Mouse (Mus musculus) sigmoid colon, adult 10 weeks (tissue): ENCODE measurements around the gene Npm1. TPM values are rescaled to one million over a fixed set of nuclear protein-coding genes. Genes with fewer than 3 reads are reported as not detected.

ENCODE experiments used
- polyA plus RNA-seq: library from polyadenylated mRNA; stranded (reverse); fragments of 350-450 nt; fragmentation: Illumina TruSeq; extraction: RNeasy Lipid Tissue Mini Kit (QIAGEN cat#74804); gene quantifications from one replicate; pipeline ENCODE4 v1.2.3, GENCODE M21; 2014; ENCODE audit warnings: low read depth, low replicate concordance

The Npm1 gene
- polyA plus RNA-seq, result 1,708 TPM

DNA sequence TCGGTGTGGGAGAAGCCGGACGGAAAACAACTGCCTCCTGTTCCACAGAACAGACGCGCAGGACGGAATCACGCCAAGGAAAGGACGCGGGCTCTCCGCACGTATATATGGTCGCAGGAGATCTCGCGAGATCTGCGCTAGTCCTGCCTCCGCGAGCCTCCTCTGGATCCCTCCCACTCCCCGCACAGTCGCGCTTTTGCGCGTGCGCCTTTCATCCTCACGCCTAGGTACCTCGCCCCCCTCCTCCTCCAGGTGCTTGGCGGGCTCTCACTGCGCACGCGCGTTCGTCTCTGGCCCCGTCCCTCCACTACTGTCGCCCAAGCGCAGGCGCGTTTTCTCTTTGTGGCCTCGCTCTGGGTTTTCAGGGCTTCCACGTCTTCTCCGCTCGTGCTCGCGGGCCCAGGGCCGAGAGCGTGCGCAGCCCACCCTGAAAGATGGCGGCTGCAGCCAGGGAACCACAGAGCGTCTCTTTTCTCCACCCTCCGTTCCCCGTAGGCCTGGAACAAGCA is at the start of gene Npm1:
Gene Npm1 (minus strand): TSS at position 209 of the 509 bp plus-strand sequence.

DNA sequence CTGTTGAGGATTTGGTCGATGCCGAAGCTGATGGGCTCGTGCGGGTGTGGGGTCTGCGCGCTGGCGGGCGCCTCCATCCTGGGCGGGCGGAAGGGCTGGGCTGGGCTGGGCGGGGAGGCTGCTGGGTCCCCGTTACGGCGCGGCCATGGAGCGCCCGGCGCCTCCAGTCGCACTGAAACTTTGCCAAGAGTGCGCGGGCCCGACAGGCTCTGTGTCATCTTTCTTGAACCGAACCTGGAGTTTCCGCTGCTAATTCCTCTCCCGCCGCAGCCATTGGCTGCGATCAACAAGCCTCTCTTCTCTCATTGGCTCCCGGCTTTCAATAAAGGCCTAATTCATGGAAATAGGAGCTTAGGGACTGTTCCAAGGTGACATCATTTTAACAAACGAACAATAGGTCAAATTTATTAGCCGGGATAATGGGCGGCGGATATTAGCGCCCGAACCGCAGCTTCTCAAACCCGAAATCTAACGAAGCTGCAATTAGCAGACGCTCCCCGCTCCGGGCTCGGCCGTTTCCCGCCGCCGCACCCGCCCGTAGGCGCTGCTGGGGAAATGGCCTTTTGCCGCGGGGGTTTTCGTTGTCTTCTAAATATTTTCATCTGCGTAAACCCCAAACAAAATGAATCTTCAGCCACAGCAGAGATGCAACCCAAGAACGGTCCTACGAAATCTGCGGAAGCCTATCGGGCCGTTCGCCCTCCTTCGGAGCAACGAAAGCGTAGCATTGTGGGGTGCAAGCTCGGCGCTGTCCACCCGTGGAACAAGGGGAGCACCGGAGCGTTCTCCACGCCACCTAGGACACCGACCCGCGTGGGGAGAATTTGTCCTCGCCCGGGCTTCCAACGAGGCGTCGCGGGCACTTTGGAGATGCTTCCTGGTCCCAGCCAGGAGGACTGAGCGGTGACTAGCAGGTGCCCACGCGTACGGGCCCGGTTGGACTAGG is 40.6 kb upstream of the Npm1 start, which contains the start of gene Tlx3:
Gene Tlx3 (minus strand): TSS at position 207 of the 946 bp plus-strand sequence.

DNA sequence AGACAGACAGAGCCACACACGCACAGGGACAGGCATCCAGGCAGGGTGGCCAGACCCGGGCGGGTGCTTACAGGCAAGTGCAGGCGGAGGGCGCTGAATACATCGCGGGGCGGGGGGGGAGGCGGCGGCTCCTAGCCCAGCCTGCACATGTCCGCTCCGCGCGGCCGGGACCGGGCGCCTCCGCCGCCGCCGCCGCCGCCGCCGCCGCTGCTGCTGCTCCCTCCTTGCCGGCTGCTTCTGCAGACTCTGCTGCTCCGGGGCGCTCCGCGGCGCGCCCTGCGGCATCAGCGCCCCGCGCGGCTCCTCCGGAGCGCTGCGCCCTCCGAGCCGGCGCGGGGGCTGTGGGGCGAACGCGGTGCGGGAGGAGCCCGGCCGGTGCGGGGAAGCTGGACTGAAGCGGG is 15.8 kb downstream of the Npm1 start, which contains the start of gene Fgf18:
Gene Fgf18 (minus strand): TSS at position 230 of the 401 bp plus-strand sequence.

Other genes starting within 250 kb of the Npm1 start
- not detected for gene Fgf18, start 15.8 kb downstream of the Npm1 start, polyA plus RNA-seq
- gene Tlx3, start 40.4 kb upstream of the Npm1 start, polyA plus RNA-seq, result not detected
- not detected for gene Gm12117, start 113.5 kb upstream of the Npm1 start, polyA plus RNA-seq